Mouse (Mus musculus): ENCODE measurements around the gene Dnase1l1. TPM values are rescaled to one million over a fixed set of nuclear protein-coding genes. Genes with fewer than 3 reads are reported as not detected.
A peak's percentile ranks its signal among the peaks of the same experiment; 100 is the strongest.

The Dnase1l1 gene
- polyA plus RNA-seq, 1 experiment from 2014 or later = 11.6 TPM

GRCm38 (mm10) chrX:74257746-74258145 is 24.4 kb downstream of the Dnase1l1 start:
- peaks cover 24% of the 10 kb centered on the region; the same call in 1 of the 2 replicates for H3K36me3 ChIP-seq
- no peak for ATAC-seq (ENCODE audit: insufficient number of reproducible peaks, insufficient read depth, low FRiP score, low TSS enrichment, low read depth)
- H3K4me1 ChIP-seq (replicated peaks) = peaks cover 4% of the 10 kb centered on the region
- no peaks in the 10 kb centered on the region for H3K27me3 ChIP-seq
- no peaks in the 10 kb centered on the region for H3K9me3 ChIP-seq
- H3K4me2 ChIP-seq = no peak overlapping the region
- no peak overlapping the region for H3K4me3 ChIP-seq (replicated peaks)
- no peak overlapping the region for H3K27ac ChIP-seq
- WGBS = 94% methylated on average over 3 of the region's 3 CpGs
- no peak overlapping the region for H3K9ac ChIP-seq (replicated peaks)

- H3K9ac ChIP-seq (replicated peaks) = peak overlapping the region; percentile 78
- H3K27me3 ChIP-seq = no peaks in the 10 kb centered on the region
- peak overlapping the region; percentile 65 for H3K4me2 ChIP-seq
- peak overlapping the region; percentile 52 for H3K4me3 ChIP-seq (replicated peaks)
- no peaks in the 10 kb centered on the region for H3K9me3 ChIP-seq
- ATAC-seq (ENCODE audit: insufficient number of reproducible peaks, insufficient read depth, low FRiP score, low TSS enrichment, low read depth) = peak; percentile 77
- peaks cover 24% of the 10 kb centered on the region; the same call in 1 of the 2 replicates for H3K36me3 ChIP-seq
- peak overlapping the region; percentile 91 for H3K27ac ChIP-seq
- peaks cover 4% of the 10 kb centered on the region for H3K4me1 ChIP-seq (replicated peaks)
- 20% methylated on average over 30 of the region's 31 CpGs for WGBS
Measured at GRCm38 (mm10) chrX:74254888-74255565, 27.1 kb downstream of the Dnase1l1 start.

- Histone ChIP-seq H3K9me3 (no peaks in the 10 kb centered on the region), H3K36me3 (peaks cover 24% of the 10 kb centered on the region; the same call in 1 of the 2 replicates), H3K4me3 (replicated peaks) (peak within 1 kb of the TSS; percentile 52), H3K27me3 (no peaks in the 10 kb centered on the region), H3K27ac (peak within 1 kb of the TSS; percentile 91), H3K4me1 (replicated peaks) (peaks cover 4% of the 10 kb centered on the region), H3K4me2 (peak within 1 kb of the TSS; percentile 65), H3K9ac (replicated peaks) (peak within 1 kb of the TSS; percentile 78)
- peak; percentile 97 for ATAC-seq (ENCODE audit: insufficient number of reproducible peaks, insufficient read depth, low FRiP score, low TSS enrichment, low read depth)
- 20% methylated on average over 39 of the region's 39 CpGs for WGBS
Measured at GRCm38 (mm10) chrX:74254153-74254887, 27.8 kb downstream of the Dnase1l1 start, which contains the start of gene Emd. Gene Emd (plus strand): TSS chrX:74254687.

- H3K4me1 ChIP-seq (replicated peaks) = 0 out of 2 replicates have a peak, but pooled peaks cover 3% of the 10 kb centered on the region
- 17% methylated on average over 38 of the region's 38 CpGs for WGBS
Measured at GRCm38 (mm10) chrX:74249615-74250014, 32.5 kb downstream of the Dnase1l1 start, which contains the start of gene Flna. Gene Flna (minus strand): TSS chrX:74249820.

GRCm38 (mm10) chrX:74248651-74249050 is 33.5 kb downstream of the Dnase1l1 start:
- Histone ChIP-seq H3K9ac (replicated peaks) (no peak overlapping the region), H3K27ac (peak overlapping the region; percentile 77), H3K4me1 (replicated peaks) (peaks cover 8% of the 10 kb centered on the region; the same call in 1 of the 2 replicates), H3K36me3 (no peaks in the 10 kb centered on the region), H3K9me3 (no peaks in the 10 kb centered on the region), H3K4me3 (replicated peaks) (0 out of 2 replicates have a peak overlapping the region, but pooled peaks have one; percentile 44), H3K4me2 (peak overlapping the region; percentile 58), H3K27me3 (no peaks in the 10 kb centered on the region)
- 9% methylated on average over 3 of the region's 3 CpGs for WGBS
- no peak for ATAC-seq (ENCODE audit: insufficient number of reproducible peaks, insufficient read depth, low FRiP score, low TSS enrichment, low read depth)

More at GRCm38 (mm10) chrX:74249615-74250014, 32.5 kb downstream of the Dnase1l1 start, which contains the start of gene Flna:
- no peaks in the 10 kb centered on the region for H3K27me3 ChIP-seq
- peak within 1 kb of the TSS; percentile 57 for H3K9ac ChIP-seq (replicated peaks)
- peak within 1 kb of the TSS; percentile 77 for H3K27ac ChIP-seq
- ATAC-seq (ENCODE audit: insufficient number of reproducible peaks, insufficient read depth, low FRiP score, low TSS enrichment, low read depth) = no peak
- no peaks in the 10 kb centered on the region for H3K9me3 ChIP-seq
- no peaks in the 10 kb centered on the region for H3K36me3 ChIP-seq
- peak within 1 kb of the TSS; percentile 58 for H3K4me2 ChIP-seq
- peak within 1 kb of the TSS; percentile 44 for H3K4me3 ChIP-seq (replicated peaks)

GRCm38 (mm10) chrX:74246693-74247092 is 35.4 kb downstream of the Dnase1l1 start:
- WGBS = 13% methylated on average over 15 of the region's 15 CpGs
- Histone ChIP-seq H3K27ac (peak overlapping the region; percentile 86), H3K27me3 (no peaks in the 10 kb centered on the region), H3K9me3 (no peaks in the 10 kb centered on the region), H3K4me1 (replicated peaks) (peaks cover 11% of the 10 kb centered on the region; the same call in 1 of the 2 replicates), H3K36me3 (peaks cover 19% of the 10 kb centered on the region), H3K4me3 (replicated peaks) (peak overlapping the region; percentile 57), H3K4me2 (peak overlapping the region; percentile 57), H3K9ac (replicated peaks) (peak overlapping the region; percentile 53)
- ATAC-seq (ENCODE audit: insufficient number of reproducible peaks, insufficient read depth, low FRiP score, low TSS enrichment, low read depth) = peak; percentile 26; the same call in 1 of the 2 replicates

- peak overlapping the region; percentile 63 for H3K4me2 ChIP-seq
- peaks cover 11% of the 10 kb centered on the region; the same call in 1 of the 2 replicates for H3K4me1 ChIP-seq (replicated peaks)
- H3K36me3 ChIP-seq = peaks cover 23% of the 10 kb centered on the region
- WGBS = 18% methylated on average over 38 of the region's 38 CpGs
- no peaks in the 10 kb centered on the region for H3K9me3 ChIP-seq
- peak overlapping the region; percentile 91 for H3K27ac ChIP-seq
- ATAC-seq (ENCODE audit: insufficient number of reproducible peaks, insufficient read depth, low FRiP score, low TSS enrichment, low read depth) = peak; percentile 78
- peak overlapping the region; percentile 57 for H3K4me3 ChIP-seq (replicated peaks)
- H3K9ac ChIP-seq (replicated peaks) = peak overlapping the region; percentile 80
- H3K27me3 ChIP-seq = no peaks in the 10 kb centered on the region
Measured at GRCm38 (mm10) chrX:74246213-74246681, 35.9 kb downstream of the Dnase1l1 start.

- Histone ChIP-seq H3K4me2 (peak overlapping the region; percentile 63), H3K36me3 (peaks cover 29% of the 10 kb centered on the region), H3K4me1 (replicated peaks) (peaks cover 11% of the 10 kb centered on the region; the same call in 1 of the 2 replicates), H3K4me3 (replicated peaks) (peak overlapping the region; percentile 57), H3K27ac (peak overlapping the region; percentile 91), H3K27me3 (no peaks in the 10 kb centered on the region), H3K9me3 (no peaks in the 10 kb centered on the region), H3K9ac (replicated peaks) (peak overlapping the region; percentile 80)
- 25% methylated on average over 21 of the region's 21 CpGs for WGBS
- no peak for ATAC-seq (ENCODE audit: insufficient number of reproducible peaks, insufficient read depth, low FRiP score, low TSS enrichment, low read depth)
Measured at GRCm38 (mm10) chrX:74245687-74246086, 36.5 kb downstream of the Dnase1l1 start.

GRCm38 (mm10) chrX:74245107-74245506 is 37.0 kb downstream of the Dnase1l1 start:
- Histone ChIP-seq H3K36me3 (peaks cover 35% of the 10 kb centered on the region), H3K4me1 (replicated peaks) (peaks cover 11% of the 10 kb centered on the region; the same call in 1 of the 2 replicates), H3K9ac (replicated peaks) (peak overlapping the region; percentile 80), H3K27ac (peak overlapping the region; percentile 91), H3K9me3 (no peaks in the 10 kb centered on the region), H3K4me3 (replicated peaks) (peak overlapping the region; percentile 57), H3K27me3 (no peaks in the 10 kb centered on the region), H3K4me2 (peak overlapping the region; percentile 63)
- 28% methylated on average over 1 of the region's 1 CpGs for WGBS
- ATAC-seq (ENCODE audit: insufficient number of reproducible peaks, insufficient read depth, low FRiP score, low TSS enrichment, low read depth) = no peak

- H3K4me3 ChIP-seq (replicated peaks) = peak overlapping the region; percentile 57
- H3K9ac ChIP-seq (replicated peaks) = peak overlapping the region; percentile 80
- peaks cover 11% of the 10 kb centered on the region; the same call in 1 of the 2 replicates for H3K4me1 ChIP-seq (replicated peaks)
- no peaks in the 10 kb centered on the region for H3K9me3 ChIP-seq
- no peaks in the 10 kb centered on the region for H3K27me3 ChIP-seq
- peak overlapping the region; percentile 91 for H3K27ac ChIP-seq
- WGBS = 50% methylated on average over 3 of the region's 3 CpGs
- H3K36me3 ChIP-seq = peaks cover 39% of the 10 kb centered on the region
- peak overlapping the region; percentile 63 for H3K4me2 ChIP-seq
- ATAC-seq (ENCODE audit: insufficient number of reproducible peaks, insufficient read depth, low FRiP score, low TSS enrichment, low read depth) = peak; percentile 60
Measured at GRCm38 (mm10) chrX:74244614-74245083, 37.5 kb downstream of the Dnase1l1 start.

Measured in limb, embryonic 12.5 days (tissue).